Mouse (Mus musculus) ES-E14 (cell line): ENCODE data around the gene Foxn3.

Source experiments
- MAFK ChIP-seq: IDR thresholded peaks from 2 replicates; pipeline ENCODE4 v1.6.1; 2014; ENCODE audit warnings: mild to moderate bottlenecking, low read depth, low read length, inconsistent platforms; ENCODE audit not compliant: insufficient read depth
- ZC3H11A ChIP-seq: IDR thresholded peaks from 2 replicates; pipeline ENCODE4 v1.6.1; 2012; ENCODE audit warnings: low read depth, mild to moderate bottlenecking, inconsistent platforms, low read length, borderline replicate concordance
- ZNF384 ChIP-seq: IDR thresholded peaks from 2 replicates; pipeline ENCODE4 v1.6.1; 2012; ENCODE audit warnings: low read depth, low read length, inconsistent platforms

GRCm38 (mm10) chr12:99166091-99166490, 397.3 kb downstream of the Foxn3 start:
- TF ChIP-seq ZC3H11A: no peak
- no peak for TF ChIP-seq MAFK
- no peak for TF ChIP-seq ZNF384
